Mouse (Mus musculus) testis, adult 2 months (tissue): ENCODE data around the gene Tada2a. TPM values are rescaled to one million over a fixed set of nuclear protein-coding genes. Genes with fewer than 3 reads are reported as not detected.

Source experiments
- H3K27ac ChIP-seq: fragments of 200-500 bp; 2 replicates; pipeline ENCODE4 v1.5.1; 2012; ENCODE audit warnings: low read depth, low read length; ENCODE audit not compliant: control insufficient read depth, insufficient read depth
- H3K27me3 ChIP-seq: fragments of 200-500 bp; 2 replicates; pipeline ENCODE4 v1.6.1; 2012; ENCODE audit warnings: mild to moderate bottlenecking, low read length, moderate library complexity; ENCODE audit not compliant: control insufficient read depth, insufficient read depth
- H3K36me3 ChIP-seq: fragments of 200-500 bp; 2 replicates; pipeline ENCODE4 v1.6.1; 2012; ENCODE audit warnings: mild to moderate bottlenecking, low read length; ENCODE audit not compliant: control insufficient read depth, insufficient read depth
- H3K4me1 ChIP-seq: fragments of 200-500 bp; 2 replicates; pipeline ENCODE4 v1.6.1; 2012; ENCODE audit warnings: low read length; ENCODE audit not compliant: control insufficient read depth, insufficient read depth
- H3K4me3 ChIP-seq: fragments of 200-500 bp; 2 replicates; pipeline ENCODE4 v1.5.1; 2012; ENCODE audit warnings: low read depth, mild to moderate bottlenecking, low read length, moderate library complexity, mixed read lengths; ENCODE audit not compliant: control insufficient read depth
- CTCF ChIP-seq: fragments of 200-500 bp; IDR thresholded peaks from 2 replicates; pipeline ENCODE4 v1.5.1; 2012; ENCODE audit warnings: low read depth, mild to moderate bottlenecking, inconsistent platforms, low read length, moderate library complexity; ENCODE audit not compliant: control insufficient read depth, insufficient read depth, insufficient replicate concordance
- POLR2A ChIP-seq: fragments of 200-500 bp; IDR thresholded peaks from 2 replicates; pipeline ENCODE4 v1.6.1; 2012; ENCODE audit warnings: low read depth, mild to moderate bottlenecking, inconsistent platforms, low read length, moderate library complexity; ENCODE audit not compliant: control insufficient read depth
- polyA plus RNA-seq: library from polyadenylated mRNA; depleted of rRNA; stranded (reverse); fragments of >200 nt; gene quantifications from 2 replicates; pipeline ENCODE4 v1.2.3, GENCODE M21; 2012; rRNA removed

Tada2a gene
- polyA plus RNA-seq, result 3.5 and 4.2 TPM in 2 replicates

GRCm38 (mm10) chr11:84128943-84129798, at the start of gene Tada2a, which contains the start of gene Acaca:
Tada2a (minus strand) TSS chr11:84129600.
Acaca (plus strand) TSS chr11:84129672.
- Histone ChIP-seq H3K27me3 (no peaks in the 10 kb centered on the region), H3K4me1 (peaks cover 4% of the 10 kb centered on the region), H3K36me3 (no peaks in the 10 kb centered on the region), H3K27ac (peak within 1 kb of the TSS; percentile 71), H3K4me3 (peak within 1 kb of the TSS; percentile 87)
- TF ChIP-seq CTCF (no peak), POLR2A (peak; percentile 78)

GRCm38 (mm10) chr11:84178571-84178970, 49.2 kb upstream of the Tada2a start:
- Histone ChIP-seq H3K4me3 (no peak overlapping the region), H3K27ac (no peak overlapping the region), H3K4me1 (peaks cover 5% of the 10 kb centered on the region), H3K27me3 (no peaks in the 10 kb centered on the region), H3K36me3 (no peaks in the 10 kb centered on the region)
- TF ChIP-seq CTCF (no peak), POLR2A (no peak)

DNA sequence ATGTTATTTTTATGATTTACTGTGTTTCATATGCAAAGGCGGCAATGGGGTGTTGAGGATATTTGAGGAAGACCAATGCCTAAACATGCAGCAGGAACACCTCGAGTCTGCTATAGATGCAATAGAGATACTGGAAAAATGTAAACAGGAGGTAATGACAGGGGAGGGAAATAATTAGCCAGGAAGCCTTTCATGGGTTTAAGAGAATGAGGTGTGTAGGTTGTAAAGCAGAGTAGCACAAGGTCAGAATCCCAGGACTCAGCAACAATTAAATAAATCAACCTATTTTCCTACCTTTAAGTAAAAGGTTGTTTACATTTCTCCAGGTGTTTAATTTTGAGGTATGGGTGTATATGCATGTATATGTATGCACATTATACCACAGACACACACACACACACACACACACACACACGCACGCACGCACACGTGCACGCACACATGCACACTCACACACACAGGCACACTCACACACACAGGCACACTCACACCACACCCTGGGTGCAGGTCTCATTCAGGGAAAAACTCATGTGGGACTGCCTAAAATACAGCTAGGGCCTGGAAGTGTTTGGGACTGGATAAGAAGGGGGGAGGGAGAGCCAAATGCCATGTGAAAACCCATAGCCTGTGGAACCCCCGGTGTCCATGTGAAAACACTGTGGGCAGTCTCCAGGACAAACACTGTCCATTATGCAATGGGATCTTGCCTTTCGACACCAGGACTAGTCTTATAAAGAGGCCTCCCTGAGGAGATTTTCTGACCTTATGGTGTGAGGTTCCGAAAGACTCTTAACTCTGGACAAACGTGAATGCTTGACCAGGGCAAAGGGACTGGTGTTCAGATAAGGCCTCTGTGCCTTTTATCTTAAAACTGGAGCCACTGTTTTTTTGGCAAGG, 43.4 kb upstream of the Tada2a start:
- Histone ChIP-seq H3K36me3 (no peaks in the 10 kb centered on the region), H3K4me1 (no peaks in the 10 kb centered on the region), H3K4me3 (no peak overlapping the region), H3K27ac (no peak overlapping the region), H3K27me3 (no peaks in the 10 kb centered on the region)
- TF ChIP-seq POLR2A, result no peak

DNA sequence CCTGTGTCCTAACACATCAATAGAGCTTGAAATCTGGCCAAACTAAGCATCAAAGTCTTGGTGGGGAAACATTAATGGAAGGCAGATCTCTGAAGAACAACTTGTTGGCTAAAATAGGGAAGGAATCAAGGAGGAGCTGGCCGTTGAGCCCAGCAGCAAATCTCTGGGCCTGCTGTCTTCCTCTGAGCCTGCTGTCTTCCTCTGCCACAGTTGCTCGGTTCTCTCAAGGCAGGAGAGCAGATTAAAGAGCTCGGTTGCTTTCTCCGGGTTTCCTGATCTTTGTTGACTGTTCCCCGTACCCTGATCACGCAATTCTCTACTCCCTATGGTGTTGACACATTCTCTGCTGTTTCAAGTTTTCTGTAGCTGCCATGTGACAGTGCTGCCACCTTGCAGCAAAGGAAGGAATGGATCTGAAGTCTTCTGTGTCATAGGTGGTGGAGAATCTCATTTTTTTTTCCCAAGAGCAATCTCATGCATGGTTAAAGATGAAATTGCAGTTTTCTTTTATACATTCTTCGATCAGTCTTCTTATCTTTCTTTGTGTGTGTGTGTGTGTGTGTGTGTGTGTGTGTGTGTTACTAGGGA, 39.4 kb upstream of the Tada2a start:
- no peak for TF ChIP-seq POLR2A
- no peak for TF ChIP-seq CTCF
- Histone ChIP-seq H3K27me3 (no peaks in the 10 kb centered on the region), H3K4me1 (no peaks in the 10 kb centered on the region), H3K4me3 (no peak overlapping the region), H3K27ac (no peak overlapping the region), H3K36me3 (no peaks in the 10 kb centered on the region)

DNA sequence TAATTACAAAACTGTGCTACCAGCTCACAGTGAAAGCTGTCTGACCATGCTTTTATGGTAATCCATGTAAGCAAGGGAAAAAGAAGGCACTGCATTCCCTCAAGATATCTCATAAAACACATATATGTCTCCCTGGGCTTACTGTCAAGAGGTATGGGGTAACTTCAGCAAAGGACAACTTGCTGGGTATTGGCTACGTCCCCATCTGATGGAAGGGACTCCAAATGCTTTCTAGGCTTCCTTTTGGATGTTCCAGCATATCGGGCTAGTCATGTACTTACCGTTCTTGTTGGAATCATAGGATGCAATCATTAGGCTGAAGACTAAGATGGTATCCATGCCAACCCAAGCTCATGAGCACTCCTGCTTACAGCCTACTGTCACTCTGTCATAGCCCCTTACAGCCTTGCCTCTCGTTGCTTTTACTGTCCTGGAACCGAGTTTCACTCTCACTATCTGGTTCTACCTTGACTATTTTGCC, 37.7 kb upstream of the Tada2a start, which contains the start of gene Gm11437:
TSS of gene Gm11437 (minus strand) at position 431 of the 481 bp plus-strand sequence.
- Histone ChIP-seq H3K27ac (no peak within 1 kb of the TSS), H3K36me3 (no peaks in the 10 kb centered on the region), H3K4me3 (no peak within 1 kb of the TSS), H3K27me3 (no peaks in the 10 kb centered on the region), H3K4me1 (no peaks in the 10 kb centered on the region)
- TF ChIP-seq CTCF (no peak), POLR2A (no peak)

DNA sequence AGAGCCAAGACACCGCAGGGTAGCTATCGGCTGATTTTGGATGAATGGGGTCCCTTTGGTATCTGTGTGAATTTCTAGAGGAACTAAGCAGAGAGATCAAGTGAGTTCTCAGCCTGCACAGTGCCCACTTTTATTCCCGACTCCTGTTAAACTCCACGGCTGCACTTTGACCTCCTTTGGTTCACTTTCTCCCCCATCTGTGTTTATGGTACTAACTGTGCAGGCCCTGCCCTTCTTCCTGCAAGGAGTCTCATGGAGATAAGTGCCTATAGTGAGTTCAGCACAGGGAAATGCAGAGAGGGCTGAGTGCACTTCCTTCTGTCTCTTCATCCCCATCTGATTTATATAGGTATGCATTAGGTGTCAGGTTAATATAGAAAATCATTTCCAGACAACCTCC, 35.2 kb upstream of the Tada2a start:
- Histone ChIP-seq H3K27me3 (no peaks in the 10 kb centered on the region), H3K4me1 (no peaks in the 10 kb centered on the region), H3K36me3 (no peaks in the 10 kb centered on the region), H3K27ac (no peak overlapping the region), H3K4me3 (no peak overlapping the region)
- TF ChIP-seq POLR2A (no peak), CTCF (no peak)
